Mouse (Mus musculus) liver, adult 2 months (tissue): ENCODE data around the gene Zfp941. TPM values are rescaled to one million over a fixed set of nuclear protein-coding genes. Genes with fewer than 3 reads are reported as not detected.

Experiments
- DNase-seq: peaks from one replicate; pipeline ENCODE4 v3.0.0-alpha.2; 2011; ENCODE audit warnings: low read depth, low spot score; ENCODE audit errors: extremely low read depth
- H3K27ac ChIP-seq: fragments of 200-500 bp; replicated peaks from 2 replicates; pipeline ENCODE4 v1.5.1; 2012; ENCODE audit warnings: low read depth, mild to moderate bottlenecking, control low read depth, inconsistent platforms, low read length; ENCODE audit not compliant: insufficient read depth
- H3K27me3 ChIP-seq: fragments of 200-500 bp; 2 replicates; pipeline ENCODE4 v1.6.1; 2012; ENCODE audit warnings: mild to moderate bottlenecking, moderate library complexity, low read length, inconsistent platforms; ENCODE audit not compliant: control insufficient read depth, insufficient read depth
- H3K36me3 ChIP-seq: fragments of 200-500 bp; 2 replicates; pipeline ENCODE4 v1.6.1; 2012; ENCODE audit warnings: low read length, inconsistent platforms; ENCODE audit not compliant: control insufficient read depth, insufficient read depth
- H3K4me1 ChIP-seq: fragments of 200-500 bp; 2 replicates; pipeline ENCODE4 v1.6.1; 2011; ENCODE audit warnings: low read length; ENCODE audit not compliant: control insufficient read depth, insufficient read depth
- H3K4me3 ChIP-seq: fragments of 200-500 bp; 2 replicates; pipeline ENCODE4 v1.5.1; 2011; ENCODE audit warnings: low read depth, mild to moderate bottlenecking, control low read depth, low read length, moderate library complexity; ENCODE audit not compliant: insufficient read depth
- H3K79me2 ChIP-seq: fragments of 200-500 bp; 2 replicates; pipeline ENCODE4 v1.6.1; 2012; ENCODE audit warnings: inconsistent platforms, mild to moderate bottlenecking, low read length, moderate library complexity; ENCODE audit not compliant: control insufficient read depth, insufficient read depth
- H3K9ac ChIP-seq: fragments of 200-500 bp; 2 replicates; pipeline ENCODE4 v1.6.1; 2012; ENCODE audit warnings: low read depth, mild to moderate bottlenecking, control low read depth, inconsistent platforms, low read length
- CTCF ChIP-seq: fragments of 200-500 bp; IDR thresholded peaks from 2 replicates; pipeline ENCODE4 v1.5.1; 2011; ENCODE audit warnings: low read depth, low read length, control low read depth
- POLR2A ChIP-seq: fragments of 200-500 bp; IDR thresholded peaks from 2 replicates; pipeline ENCODE4 v1.6.1; 2011; ENCODE audit warnings: low read length, control low read depth; ENCODE audit not compliant: insufficient read depth; ENCODE audit errors: extremely low read depth
- WGBS: fragments of 180-500 bp; shearing (Covaris S2); methylation state at CpG from one replicate; pipeline ENCODE4 v1.1.7; 2018; 5-methylcytosine and 5-hydroxymethylcytosine counted together
- polyA plus RNA-seq: library from polyadenylated mRNA; depleted of rRNA; stranded (reverse); fragments of >200 nt; gene quantifications from 2 replicates; pipeline ENCODE4 v1.2.3, GENCODE M21; 2012
- total RNA-seq: library from RNA; depleted of rRNA; stranded (reverse); fragments of >200 nt; gene quantifications from 2 replicates; pipeline ENCODE4 v1.2.3, GENCODE M21; 2014

The Zfp941 gene
- total and polyA plus RNA-seq, 2 experiments: 0.34 to 1.0 TPM

- Histone ChIP-seq H3K4me1 (peaks cover 27% of the 10 kb centered on the region), H3K27me3 (no peaks in the 10 kb centered on the region), H3K4me3 (peak within 1 kb of the TSS; percentile 92), H3K9ac (peak within 1 kb of the TSS; percentile 91), H3K79me2 (peaks cover 25% of the 10 kb centered on the region), H3K36me3 (peaks cover 10% of the 10 kb centered on the region), H3K27ac (peak within 1 kb of the TSS; percentile 97)
- DNase-seq: no peak
- TF ChIP-seq POLR2A: no peak
- no peak for TF ChIP-seq CTCF
- WGBS: 35% methylated on average over 40 of the region's 40 CpGs
These were observed 35.9 kb upstream of the Zfp941 start, which contains the start of gene Bet1l for GRCm38 (mm10) chr7:140857550-140858505. Gene Bet1l (minus strand): TSS chr7:140857577.

- WGBS: under 1% methylated on average over 50 of the region's 50 CpGs
- peaks cover 35% of the 10 kb centered on the region for H3K4me1 ChIP-seq
- TF ChIP-seq POLR2A: peak; percentile 66
- TF ChIP-seq CTCF: no peak
- peaks cover 8% of the 10 kb centered on the region; the same call in 1 of the 2 replicates for H3K36me3 ChIP-seq
- peak within 1 kb of the TSS; percentile 92 for H3K4me3 ChIP-seq
- DNase-seq: peak; percentile 80
- peak within 1 kb of the TSS; percentile 97 for H3K27ac ChIP-seq
- peak within 1 kb of the TSS; percentile 91 for H3K9ac ChIP-seq
- H3K79me2 ChIP-seq: peaks cover 30% of the 10 kb centered on the region
- H3K27me3 ChIP-seq: no peaks in the 10 kb centered on the region
These were observed 35.0 kb upstream of the Zfp941 start, which contains the start of gene Ric8a for GRCm38 (mm10) chr7:140856785-140857549. Gene Ric8a (plus strand): TSS chr7:140856957.

- under 1% methylated on average over 51 of the region's 51 CpGs for WGBS
- Histone ChIP-seq H3K4me3 (peak within 1 kb of the TSS; percentile 92), H3K9ac (peak within 1 kb of the TSS; percentile 91), H3K27ac (peak within 1 kb of the TSS; percentile 97), H3K36me3 (peaks cover 8% of the 10 kb centered on the region; the same call in 1 of the 2 replicates), H3K79me2 (peaks cover 30% of the 10 kb centered on the region), H3K4me1 (peaks cover 43% of the 10 kb centered on the region), H3K27me3 (no peaks in the 10 kb centered on the region)
- peak; percentile 98 for DNase-seq
- TF ChIP-seq POLR2A (peak; percentile 57), CTCF (no peak)
These were observed 34.1 kb upstream of the Zfp941 start, which contains the start of gene Gm45785 for GRCm38 (mm10) chr7:140855860-140856784. Gene Gm45785 (minus strand): TSS chr7:140856331.

GRCm38 (mm10) chr7:140855181-140855580, 33.2 kb upstream of the Zfp941 start:
- H3K36me3 ChIP-seq: peaks cover 8% of the 10 kb centered on the region; the same call in 1 of the 2 replicates
- peak overlapping the region; percentile 87 for H3K27ac ChIP-seq
- WGBS: 44% methylated on average over 9 of the region's 9 CpGs
- peaks cover 30% of the 10 kb centered on the region for H3K79me2 ChIP-seq
- peak overlapping the region; percentile 88 for H3K9ac ChIP-seq
- TF ChIP-seq POLR2A (no peak), CTCF (no peak)
- H3K4me1 ChIP-seq: peaks cover 51% of the 10 kb centered on the region
- DNase-seq: no peak
- no peaks in the 10 kb centered on the region for H3K27me3 ChIP-seq
- peak overlapping the region; percentile 83 for H3K4me3 ChIP-seq

GRCm38 (mm10) chr7:140854483-140854882, 32.5 kb upstream of the Zfp941 start:
- Histone ChIP-seq H3K36me3 (peaks cover 8% of the 10 kb centered on the region; the same call in 1 of the 2 replicates), H3K4me1 (peaks cover 51% of the 10 kb centered on the region), H3K4me3 (no peak overlapping the region), H3K27ac (peak overlapping the region; percentile 89; the same call in 1 of the 2 replicates), H3K9ac (no peak overlapping the region), H3K27me3 (no peaks in the 10 kb centered on the region), H3K79me2 (peaks cover 30% of the 10 kb centered on the region)
- no peak for DNase-seq
- no peak for TF ChIP-seq POLR2A
- TF ChIP-seq CTCF: no peak
- 92% methylated on average over 18 of the region's 18 CpGs for WGBS
